Mouse (Mus musculus): Measurements from ENCODE around the gene Flad1.
A peak's percentile ranks its signal among the peaks of the same experiment; 100 is the strongest.

Flad1 gene

GRCm38 (mm10) chr3:89411490-89412393 lies at the start of gene Flad1:
Gene Flad1, minus strand, starts transcription at chr3:89411870.
- peak; percentile 100 for DNase-seq (ENCODE audit: low read depth, low spot score)

GRCm38 (mm10) chr3:89458965-89459807 lies 47.5 kb upstream of the Flad1 start:
- DNase-seq (ENCODE audit: low read depth, low spot score): peak; percentile 97

GRCm38 (mm10) chr3:89458372-89458964 lies 46.8 kb upstream of the Flad1 start:
- no peak for DNase-seq (ENCODE audit: low read depth, low spot score)

- DNase-seq (ENCODE audit: low read depth, low spot score): peak; percentile 79
These were observed 45.3 kb upstream of the Flad1 start for GRCm38 (mm10) chr3:89456726-89457665.

GRCm38 (mm10) chr3:89455786-89456285 lies 44.2 kb upstream of the Flad1 start:
- no peak for DNase-seq (ENCODE audit: low read depth, low spot score)

GRCm38 (mm10) chr3:89454401-89455177 lies 42.9 kb upstream of the Flad1 start, which contains the start of gene Pmvk:
Gene Pmvk, plus strand, starts transcription at chr3:89454541.
- DNase-seq (ENCODE audit: low read depth, low spot score): no peak

- DNase-seq (ENCODE audit: low read depth, low spot score): peak; percentile 66
These were observed 40.2 kb upstream of the Flad1 start for GRCm38 (mm10) chr3:89451916-89452315.

- peak; percentile 88 for DNase-seq (ENCODE audit: low read depth, low spot score)
These were observed 37.9 kb upstream of the Flad1 start for GRCm38 (mm10) chr3:89449541-89449940.

- no peak for DNase-seq (ENCODE audit: low read depth, low spot score)
These were observed 37.3 kb upstream of the Flad1 start for GRCm38 (mm10) chr3:89448720-89449537.

GRCm38 (mm10) chr3:89440691-89441090 lies 29.0 kb upstream of the Flad1 start:
- DNase-seq (ENCODE audit: low read depth, low spot score): no peak

GRCm38 (mm10) chr3:89437269-89437668 lies 25.6 kb upstream of the Flad1 start:
- DNase-seq (ENCODE audit: low read depth, low spot score): peak; percentile 66

GRCm38 (mm10) chr3:89436176-89437113 lies 24.8 kb upstream of the Flad1 start, which contains the start of gene Pbxip1:
Gene Pbxip1, plus strand, starts transcription at chr3:89436706.
- peak; percentile 54 for DNase-seq (ENCODE audit: low read depth, low spot score)

- no peak for DNase-seq (ENCODE audit: low read depth, low spot score)
These were observed 23.4 kb upstream of the Flad1 start for GRCm38 (mm10) chr3:89435041-89435440.

- no peak for DNase-seq (ENCODE audit: low read depth, low spot score)
These were observed 22.9 kb upstream of the Flad1 start for GRCm38 (mm10) chr3:89434532-89434931.

GRCm38 (mm10) chr3:89432606-89433005 lies 20.9 kb upstream of the Flad1 start:
- no peak for DNase-seq (ENCODE audit: low read depth, low spot score)

GRCm38 (mm10) chr3:89430171-89431159 lies 18.8 kb upstream of the Flad1 start, which contains the start of gene Pygo2:
Gene Pygo2, plus strand, starts transcription at chr3:89430214.
- DNase-seq (ENCODE audit: low read depth, low spot score): peak; percentile 99

All from brain, adult 2 months (tissue).